Mouse (Mus musculus) thymus, adult 2 months (tissue): ENCODE results near the gene Vpreb1. TPM values are rescaled to one million over a fixed set of nuclear protein-coding genes. Genes with fewer than 3 reads are reported as not detected.
A peak's percentile ranks its signal among the peaks of the same experiment; 100 is the strongest.

Experiments used
- DNase-seq: peaks from one replicate; pipeline ENCODE4 v3.0.0; 2021
- H3K27ac ChIP-seq: fragments of 200-500 bp; 2 replicates; pipeline ENCODE4 v1.5.1; 2012; ENCODE audit warnings: low read length, control low read depth; ENCODE audit not compliant: control insufficient read depth, insufficient read depth
- H3K27me3 ChIP-seq: fragments of 200-500 bp; 2 replicates; pipeline ENCODE4 v1.6.1; 2012; ENCODE audit warnings: mild to moderate bottlenecking, low read length, moderate library complexity, mixed read lengths; ENCODE audit not compliant: control insufficient read depth, insufficient read depth
- H3K36me3 ChIP-seq: fragments of 200-500 bp; 2 replicates; pipeline ENCODE4 v1.6.1; 2012; ENCODE audit warnings: mild to moderate bottlenecking, low read length, moderate library complexity; ENCODE audit not compliant: control insufficient read depth, insufficient read depth
- H3K4me1 ChIP-seq: fragments of 200-500 bp; replicated peaks from 2 replicates; pipeline ENCODE4 v1.6.1; 2012; ENCODE audit warnings: low read length; ENCODE audit not compliant: control insufficient read depth, insufficient read depth
- H3K4me3 ChIP-seq: fragments of 200-500 bp; 2 replicates; pipeline ENCODE4 v1.5.1; 2012; ENCODE audit warnings: mild to moderate bottlenecking, low read length, control low read depth, moderate library complexity; ENCODE audit not compliant: control insufficient read depth, insufficient read depth
- CTCF ChIP-seq: fragments of 200-500 bp; IDR thresholded peaks from 2 replicates; pipeline ENCODE4 v1.5.1; 2012; ENCODE audit warnings: mild to moderate bottlenecking, control low read depth, low read length, moderate library complexity, borderline replicate concordance; ENCODE audit not compliant: control insufficient read depth, poor library complexity, insufficient read depth; ENCODE audit errors: extremely low read depth
- POLR2A ChIP-seq: fragments of 200-500 bp; IDR thresholded peaks from 2 replicates; pipeline ENCODE4 v1.6.1; 2012; ENCODE audit warnings: mild to moderate bottlenecking, low read length, control low read depth, moderate library complexity; ENCODE audit not compliant: control insufficient read depth, poor library complexity, insufficient read depth; ENCODE audit errors: extremely low read depth
- WGBS: fragments of 180-500 bp; shearing (Covaris S2); methylation state at CpG from one replicate; pipeline ENCODE4 v1.1.7; 2018; 5-methylcytosine and 5-hydroxymethylcytosine counted together
- polyA plus RNA-seq: library from polyadenylated mRNA; depleted of rRNA; stranded (reverse); fragments of >200 nt; gene quantifications from 2 replicates; pipeline ENCODE4 v1.2.3, GENCODE M21; 2012

The Vpreb1 gene
- polyA plus RNA-seq, 1 experiment: 43.5 TPM

DNA sequence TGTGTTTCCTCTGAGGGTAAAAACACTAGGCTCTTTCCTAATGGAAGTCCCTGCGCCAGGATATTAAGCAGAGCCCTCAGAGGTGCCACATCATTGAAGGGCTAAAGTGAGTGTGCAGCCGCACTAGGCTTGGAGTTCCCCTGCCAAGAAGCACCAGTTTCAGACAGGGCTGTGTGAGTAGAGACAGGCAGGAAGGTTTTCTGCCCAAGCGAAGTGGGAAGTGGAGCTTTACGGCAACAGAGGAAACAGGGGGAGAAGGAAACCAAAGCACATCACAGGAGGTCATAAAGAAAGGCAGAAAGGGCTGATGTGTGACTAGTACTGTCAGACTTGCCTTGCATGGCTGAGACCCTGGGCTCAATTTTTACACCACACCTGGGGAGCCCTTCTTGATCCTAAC, 31.7 kb upstream of the Vpreb1 start:
- Histone ChIP-seq H3K4me1 (peaks cover under 1% of the 10 kb centered on the region), H3K27ac (no peak overlapping the region), H3K27me3 (no peaks in the 10 kb centered on the region), H3K36me3 (peaks cover 8% of the 10 kb centered on the region; the same call in 1 of the 2 replicates), H3K4me3 (no peak overlapping the region)
- TF ChIP-seq CTCF: no peak
- no peak for TF ChIP-seq POLR2A
- WGBS: 48% methylated on average over 4 of the region's 4 CpGs
- no peak for DNase-seq

DNA sequence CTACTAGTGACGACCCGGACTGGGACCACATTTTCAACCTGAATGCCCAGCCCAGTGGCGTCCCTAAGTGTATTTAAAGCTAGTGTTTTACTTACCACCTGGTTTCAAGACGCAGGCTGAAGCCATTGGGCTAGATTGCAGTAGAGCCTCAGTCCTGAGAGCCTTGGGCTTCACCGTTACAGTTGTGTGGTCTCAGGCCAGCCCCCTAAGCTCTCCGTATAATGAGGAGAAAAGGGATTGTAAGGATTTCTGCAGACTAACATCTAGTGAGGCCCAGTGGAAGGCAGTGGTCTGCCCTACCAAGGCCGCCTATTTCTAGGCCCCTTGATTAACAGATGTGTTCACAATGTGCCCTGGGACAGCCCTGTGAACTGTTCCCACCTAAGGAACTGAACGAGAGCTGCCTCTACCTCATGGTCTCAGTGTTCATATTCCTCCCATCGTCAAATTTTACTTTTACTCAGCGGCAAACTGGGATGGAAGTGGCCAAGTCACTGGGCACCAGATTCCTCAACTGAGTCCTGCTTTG, 26.5 kb upstream of the Vpreb1 start:
- Histone ChIP-seq H3K27ac (peak overlapping the region; percentile 30; the same call in 1 of the 2 replicates), H3K4me3 (peak overlapping the region; percentile 64), H3K27me3 (no peaks in the 10 kb centered on the region), H3K4me1 (peaks cover 11% of the 10 kb centered on the region), H3K36me3 (0 out of 2 replicates have a peak, but pooled peaks cover 3% of the 10 kb centered on the region)
- 29% methylated on average over 10 of the region's 10 CpGs for WGBS
- DNase-seq: no peak
- TF ChIP-seq CTCF (no peak), POLR2A (no peak)

DNA sequence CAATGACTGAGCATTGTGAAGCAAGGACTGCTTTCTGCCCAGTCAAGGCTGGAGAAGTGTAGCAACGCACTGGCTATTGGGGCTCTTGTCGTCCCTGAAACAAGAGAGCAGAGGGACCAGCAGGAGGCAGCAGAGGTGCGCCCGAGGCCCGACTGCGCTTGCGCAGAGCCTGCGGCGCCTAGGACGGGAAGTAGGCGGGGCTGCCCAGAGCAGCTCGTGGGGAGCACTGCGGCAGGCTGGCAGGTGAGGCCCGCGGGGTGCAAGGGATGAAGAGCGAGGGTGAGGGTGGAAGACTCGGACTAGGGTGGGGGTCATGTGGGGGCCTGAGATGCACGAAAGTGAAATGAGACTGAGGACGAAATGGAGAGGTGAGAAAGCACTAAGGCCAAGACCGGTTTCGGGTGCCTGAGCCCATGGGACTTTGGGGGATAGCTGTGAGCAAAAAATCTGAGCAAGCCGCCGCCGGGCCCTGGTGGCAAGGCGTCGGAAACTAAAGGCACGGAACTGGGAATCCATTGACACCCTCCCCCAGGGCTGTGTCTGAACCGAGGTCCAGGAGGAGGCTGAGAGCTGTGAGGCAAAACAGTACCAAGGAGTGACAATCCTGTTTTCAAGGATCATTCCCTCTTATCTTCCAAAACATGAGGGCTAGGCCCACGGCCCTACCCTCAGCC, 25.9 kb upstream of the Vpreb1 start, which contains the start of gene Ppm1f:
Gene Ppm1f, plus strand, starts transcription at position 88 of the 674 bp plus-strand sequence.
- TF ChIP-seq POLR2A (peak; percentile 85), CTCF (peak; percentile 98)
- H3K4me3 ChIP-seq: peak within 1 kb of the TSS; percentile 64
- H3K27me3 ChIP-seq: no peaks in the 10 kb centered on the region
- 0 out of 2 replicates have a peak, but pooled peaks cover 6% of the 10 kb centered on the region for H3K36me3 ChIP-seq
- H3K27ac ChIP-seq: peak within 1 kb of the TSS; percentile 30; the same call in 1 of the 2 replicates
- WGBS: under 1% methylated on average over 29 of the region's 29 CpGs
- H3K4me1 ChIP-seq: peaks cover 11% of the 10 kb centered on the region
- DNase-seq: peak; percentile 96

DNA sequence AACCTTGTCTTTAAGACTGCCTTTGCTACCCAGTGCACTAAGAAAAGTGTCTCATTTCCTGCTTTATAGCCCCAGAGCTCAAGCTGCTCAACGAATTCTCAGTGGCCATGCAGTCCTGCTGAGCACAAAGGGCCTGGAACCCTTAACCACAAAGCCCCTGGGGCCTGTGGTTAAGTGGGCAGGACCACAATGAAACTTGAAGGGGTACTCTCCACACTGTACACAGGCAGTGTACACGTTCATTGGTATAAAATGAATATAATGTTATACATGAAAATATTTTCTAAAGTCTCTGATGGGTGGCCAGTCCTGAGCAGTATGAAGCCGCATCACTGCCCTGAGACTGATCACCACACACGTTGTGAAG, 25.4 kb upstream of the Vpreb1 start:
- no peaks in the 10 kb centered on the region for H3K27me3 ChIP-seq
- H3K4me1 ChIP-seq: peaks cover 11% of the 10 kb centered on the region
- 7% methylated on average over 4 of the region's 4 CpGs for WGBS
- no peak for TF ChIP-seq POLR2A
- TF ChIP-seq CTCF: no peak
- H3K27ac ChIP-seq: peak overlapping the region; percentile 7; the same call in 1 of the 2 replicates
- no peak for DNase-seq
- H3K36me3 ChIP-seq: peaks cover 11% of the 10 kb centered on the region; the same call in 1 of the 2 replicates
- H3K4me3 ChIP-seq: no peak overlapping the region

DNA sequence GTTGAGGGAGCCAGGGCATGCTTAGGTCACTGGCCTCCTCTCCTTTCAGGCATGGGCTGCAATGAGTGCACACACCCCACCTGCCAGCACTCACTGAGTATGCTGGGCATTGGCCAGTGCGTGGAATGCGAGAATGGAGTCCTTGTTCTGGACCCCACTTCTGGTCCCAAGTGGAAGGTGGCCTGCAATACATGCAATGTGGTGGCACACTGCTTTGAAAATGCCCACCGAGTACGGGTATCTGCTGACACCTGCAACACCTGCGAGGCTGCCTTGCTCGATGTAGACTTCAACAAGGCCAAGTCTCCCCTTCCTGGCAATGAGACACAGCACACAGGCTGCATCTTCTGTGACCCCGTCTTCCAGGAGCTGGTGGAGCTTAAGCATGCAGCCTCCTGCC, 21.7 kb upstream of the Vpreb1 start:
- Histone ChIP-seq H3K27ac (no peak overlapping the region), H3K4me3 (no peak overlapping the region), H3K27me3 (no peaks in the 10 kb centered on the region), H3K36me3 (peaks cover 38% of the 10 kb centered on the region), H3K4me1 (peaks cover 11% of the 10 kb centered on the region)
- 97% methylated on average over 7 of the region's 7 CpGs for WGBS
- no peak for DNase-seq
- no peak for TF ChIP-seq POLR2A
- TF ChIP-seq CTCF: no peak

DNA sequence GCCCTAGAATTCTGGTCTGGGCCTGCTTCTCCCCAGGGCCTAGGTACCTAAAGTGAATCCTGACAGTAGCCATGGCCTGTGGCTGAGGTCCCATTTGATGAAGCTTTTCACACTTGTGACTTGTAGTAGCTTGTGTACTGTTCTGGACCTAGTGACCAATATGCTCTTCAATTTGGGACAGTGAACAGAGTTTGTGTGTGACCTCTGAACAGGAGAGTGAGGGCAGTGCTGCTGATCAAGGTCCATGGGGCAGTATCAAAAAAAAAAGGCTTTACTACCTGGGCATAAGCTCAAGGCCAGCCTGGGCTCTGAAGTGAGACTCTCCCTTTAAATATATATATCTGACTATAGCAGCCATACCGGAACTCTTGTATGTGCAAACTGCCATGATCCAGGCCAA, 17.7 kb upstream of the Vpreb1 start:
- no peaks in the 10 kb centered on the region for H3K27me3 ChIP-seq
- H3K36me3 ChIP-seq: peaks cover 59% of the 10 kb centered on the region
- H3K4me3 ChIP-seq: no peak overlapping the region
- WGBS: 98% methylated on average over 1 of the region's 1 CpGs
- no peak for DNase-seq
- TF ChIP-seq POLR2A (no peak), CTCF (no peak)
- no peak overlapping the region for H3K27ac ChIP-seq
- no peaks in the 10 kb centered on the region for H3K4me1 ChIP-seq
